Mouse (Mus musculus) ES-E14 (cell line): ENCODE measurements around the gene Hist1h3e. TPM values are rescaled to one million over a fixed set of nuclear protein-coding genes. Genes with fewer than 3 reads are reported as not detected.

ENCODE experiments used
- DNase-seq: peaks from one replicate; pipeline ENCODE4 v3.0.0-alpha.2; 2013; ENCODE audit warnings: low read depth, low spot score
- H3K27ac ChIP-seq: 2 replicates; pipeline ENCODE4 v1.5.1; 2012; ENCODE audit warnings: low read depth, mild to moderate bottlenecking, low read length, moderate library complexity, mixed read lengths; ENCODE audit not compliant: poor library complexity, insufficient read depth, severe bottlenecking
- H3K36me3 ChIP-seq: 2 replicates; pipeline ENCODE4 v1.6.1; 2012; ENCODE audit warnings: mild to moderate bottlenecking, low read length, moderate library complexity, mixed read lengths; ENCODE audit not compliant: control insufficient read depth, poor library complexity, insufficient read depth, severe bottlenecking
- H3K4me1 ChIP-seq, 2 experiments: fragments of 150-350 bp in 1 of 2; sonication (generic) in 1 of 2; 2 replicates each; pipeline ENCODE4 v1.6.1; 2012; ENCODE audit warnings: low read length in 2 of 2, mild to moderate bottlenecking in 1 of 2, mixed read lengths in 1 of 2; ENCODE audit not compliant: control insufficient read depth in 2 of 2, insufficient read depth in 2 of 2, poor library complexity in 1 of 2
- H3K4me3 ChIP-seq, 2 experiments: fragments of 150-350 bp in 1 of 2; sonication (generic) in 1 of 2; 2 replicates each; pipeline ENCODE4 v1.5.1; 2012; ENCODE audit warnings: low read length in 2 of 2, low read depth in 1 of 2, mild to moderate bottlenecking in 1 of 2, mixed read lengths in 1 of 2; ENCODE audit not compliant: insufficient read depth in 1 of 2, poor library complexity in 1 of 2, severe bottlenecking in 1 of 2
- H3K9ac ChIP-seq: 2 replicates; pipeline ENCODE4 v1.6.1; 2012; ENCODE audit warnings: low read depth, mild to moderate bottlenecking, low read length, mixed read lengths; ENCODE audit not compliant: poor library complexity, insufficient read depth, severe bottlenecking
- H3K9me3 ChIP-seq: fragments of 150-350 bp; sonication (generic); 2 replicates; pipeline ENCODE4 v1.6.1; 2012; ENCODE audit warnings: low read depth, mild to moderate bottlenecking, low read length; ENCODE audit not compliant: control insufficient read depth, insufficient read depth
- CHD2 ChIP-seq: IDR thresholded peaks from 2 replicates; pipeline ENCODE4 v1.6.1; 2014; ENCODE audit warnings: mild to moderate bottlenecking, low read depth, low read length, inconsistent platforms
- HCFC1 ChIP-seq: IDR thresholded peaks from 2 replicates; pipeline ENCODE4 v1.6.1; 2012; ENCODE audit warnings: low read length, inconsistent platforms, borderline replicate concordance; ENCODE audit not compliant: insufficient read depth
- MAFK ChIP-seq: IDR thresholded peaks from 2 replicates; pipeline ENCODE4 v1.6.1; 2014; ENCODE audit warnings: mild to moderate bottlenecking, low read depth, low read length, inconsistent platforms; ENCODE audit not compliant: insufficient read depth
- ZC3H11A ChIP-seq: IDR thresholded peaks from 2 replicates; pipeline ENCODE4 v1.6.1; 2012; ENCODE audit warnings: low read depth, mild to moderate bottlenecking, inconsistent platforms, low read length, borderline replicate concordance
- ZNF384 ChIP-seq: IDR thresholded peaks from 2 replicates; pipeline ENCODE4 v1.6.1; 2012; ENCODE audit warnings: low read depth, low read length, inconsistent platforms
- in situ Hi-C, 2 experiments: fragments of 600-800 bp; cut with MboI; formaldehyde crosslinking; loops; one replicate each; pipeline ENCODE4 v1.15.1; 2025; ENCODE audit warnings: low sequenced_read_pairs in 2 of 2, inconsistent platforms in 1 of 2; ENCODE audit not compliant: unreplicated experiment in 2 of 2
- total RNA-seq: library from RNA; depleted of rRNA; stranded (reverse); fragments of 300-350 nt; gene quantifications from 2 replicates; pipeline ENCODE4 v1.2.3, GENCODE M21; 2012

Hist1h3e gene
- total RNA-seq, 1 experiment, result 864 TPM

DNA sequence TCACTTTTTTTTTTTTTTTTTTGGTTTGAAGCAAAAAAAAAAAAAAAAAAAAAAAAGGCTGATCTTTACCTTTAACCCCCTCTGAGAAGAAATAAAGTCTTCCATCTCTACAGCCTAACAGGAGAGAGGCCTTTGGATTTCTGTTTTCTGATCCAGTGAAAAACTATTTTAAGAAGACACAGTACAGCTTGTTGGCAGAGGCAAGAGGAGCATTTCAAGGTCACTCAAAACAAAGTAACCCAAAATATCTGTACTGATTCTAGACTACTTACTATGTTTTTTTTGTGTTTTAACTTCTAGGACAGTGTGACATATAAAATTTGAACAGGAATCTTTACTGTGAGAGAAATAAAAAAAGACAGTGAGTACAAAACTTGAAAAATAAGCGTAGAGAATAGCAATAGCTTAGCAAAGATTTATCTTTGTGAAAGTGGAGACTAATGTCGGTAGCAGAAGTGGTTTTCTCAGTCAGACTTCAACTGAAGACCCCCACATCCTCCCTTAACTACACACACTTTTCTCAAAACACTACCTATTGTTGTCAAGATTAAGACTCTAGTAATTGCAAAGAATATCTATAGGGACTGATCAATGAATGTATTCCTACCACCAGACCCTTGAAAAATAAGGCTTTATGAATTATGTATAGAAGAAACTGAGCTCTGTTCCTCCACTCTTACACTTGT lies 32.5 kb downstream of the Hist1h3e start:
- no peaks in the 10 kb centered on the region for H3K36me3 ChIP-seq

DNA sequence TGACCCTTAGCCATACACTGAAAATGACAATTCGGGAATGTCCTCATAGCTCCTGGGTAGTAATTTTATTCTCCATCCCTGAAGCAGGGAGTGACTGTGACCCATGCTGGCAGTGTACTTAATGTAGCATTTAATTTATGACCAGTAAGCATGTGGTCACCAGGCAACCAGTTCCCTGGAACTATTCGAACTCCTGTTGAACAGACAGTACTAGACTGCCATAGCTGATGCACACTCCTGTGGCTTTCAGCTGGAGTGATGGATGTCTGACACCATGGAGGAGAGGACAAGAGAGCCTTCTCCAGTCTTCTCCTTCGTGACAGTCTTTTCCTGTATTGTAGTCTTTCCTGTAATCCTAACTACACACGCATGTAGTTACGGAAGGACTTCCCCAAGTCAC lies 33.2 kb downstream of the Hist1h3e start:
- Histone ChIP-seq H3K27ac (no peak overlapping the region), H3K9ac (no peak overlapping the region), H3K9me3 (no peaks in the 10 kb centered on the region), H3K4me1 (peaks cover 0 to 2% of the 10 kb centered on the region in 2 experiments; a peak in 1 of 4 replicates), H3K36me3 (no peaks in the 10 kb centered on the region), H3K4me3 (no peak overlapping the region)
- DNase-seq, result no peak
- TF ChIP-seq CHD2 (no peak), MAFK (no peak), ZNF384 (no peak), HCFC1 (no peak), ZC3H11A (no peak)
- in situ Hi-C loops, result loop anchor here (10.0 to 25.0 kb wide), 2 partner anchors 1492 to 1604 kb away; partner anchors contain the start of genes Hist1h2ag (in 1 of the 2), Hist1h2ah (in 1 of the 2), Hist1h2bj (in 1 of the 2) and Hist1h2bk (in 1 of the 2)

More for the DNA sequence above, 32.5 kb downstream of the Hist1h3e start:
- Histone ChIP-seq H3K4me1 (peaks cover 0 to 2% of the 10 kb centered on the region in 2 experiments; a peak in 1 of 4 replicates), H3K27ac (no peak overlapping the region), H3K9ac (no peak overlapping the region), H3K9me3 (no peaks in the 10 kb centered on the region), H3K4me3 (peak overlapping the region; percentile 25 to 61; a peak in 2 of 4 replicates)
- no peak for DNase-seq
- TF ChIP-seq ZNF384 (no peak; the same call in 1 of the 2 replicates), HCFC1 (no peak), MAFK (no peak), ZC3H11A (no peak)
- in situ Hi-C loops, result loop anchor here (10.0 to 25.0 kb wide), 2 partner anchors 1492 to 1605 kb away; partner anchors contain the start of genes Hist1h2ag (in 1 of the 2), Hist1h2ah (in 1 of the 2), Hist1h2bj (in 1 of the 2) and Hist1h2bk (in 1 of the 2)

DNA sequence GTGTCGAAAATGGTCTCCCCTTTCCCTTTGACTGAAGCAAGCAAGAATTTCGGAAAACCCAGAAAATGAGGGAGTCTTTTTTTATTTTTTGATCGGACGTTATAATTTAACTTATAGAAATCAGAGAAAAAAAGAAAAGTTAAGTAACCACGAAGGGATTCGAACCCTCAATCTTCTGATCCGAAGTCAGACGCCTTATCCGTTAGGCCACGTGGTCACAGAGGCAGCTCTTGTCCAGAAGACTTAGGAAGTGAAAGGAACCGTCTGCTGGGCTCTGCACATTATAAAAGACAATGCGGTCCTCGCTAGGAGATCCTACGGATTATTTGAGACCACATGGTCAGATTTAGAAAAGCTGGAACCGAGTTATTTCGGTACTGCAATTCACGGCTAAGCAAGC lies 35.9 kb downstream of the Hist1h3e start:
- H3K27ac ChIP-seq, result no peak overlapping the region
- H3K4me1 ChIP-seq, result no peaks in the 10 kb centered on the region; a peak in 1 of 4 replicates
- no peak for DNase-seq
- in situ Hi-C loops, result loop anchor here (10.0 to 25.0 kb wide), 2 partner anchors 1489 to 1602 kb away; partner anchors contain the start of genes Hist1h2ag (in 1 of the 2), Hist1h2ah (in 1 of the 2), Hist1h2bj (in 1 of the 2) and Hist1h2bk (in 1 of the 2)
- H3K9me3 ChIP-seq, result no peaks in the 10 kb centered on the region
- TF ChIP-seq CHD2 (no peak), HCFC1 (no peak), ZNF384 (0 out of 2 replicates have a peak, but pooled peaks have one; percentile 54), ZC3H11A (no peak), MAFK (peak; percentile 84)
- H3K9ac ChIP-seq, result peak overlapping the region; percentile 64; the same call in 1 of the 2 replicates
- no peaks in the 10 kb centered on the region for H3K36me3 ChIP-seq
- H3K4me3 ChIP-seq, result peak overlapping the region; percentile 60 to 64

DNA sequence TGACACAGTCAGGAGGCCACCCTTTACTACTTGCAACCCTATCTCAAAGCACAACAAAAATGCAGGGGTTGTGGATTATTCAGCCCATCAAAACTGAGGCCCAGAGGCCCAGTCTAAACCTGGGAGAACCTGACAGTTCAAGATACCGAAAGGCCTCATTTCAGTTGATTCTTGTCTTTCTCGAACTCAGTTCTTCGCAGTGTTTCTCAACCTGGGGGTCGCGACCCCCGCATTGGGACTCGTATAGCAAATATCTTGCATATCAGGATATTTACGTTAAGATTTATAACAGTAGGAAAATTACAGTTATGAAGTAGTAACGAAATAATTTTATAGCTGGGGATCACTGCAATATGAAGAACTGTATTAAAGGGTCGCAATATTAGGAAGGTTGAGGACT lies 36.3 kb downstream of the Hist1h3e start:
- peak; percentile 97 for TF ChIP-seq CHD2
- TF ChIP-seq ZNF384, result no peak
- no peak overlapping the region for H3K9ac ChIP-seq
- H3K4me1 ChIP-seq, result no peaks in the 10 kb centered on the region; a peak in 1 of 4 replicates
- no peak overlapping the region for H3K27ac ChIP-seq
- no peaks in the 10 kb centered on the region for H3K9me3 ChIP-seq
- H3K4me3 ChIP-seq, result peak overlapping the region; percentile 53 to 60
- no peaks in the 10 kb centered on the region for H3K36me3 ChIP-seq
- in situ Hi-C loops, result loop anchor here (10.0 to 25.0 kb wide), 2 partner anchors 1489 to 1601 kb away; partner anchors contain the start of genes Hist1h2ag (in 1 of the 2), Hist1h2ah (in 1 of the 2), Hist1h2bj (in 1 of the 2) and Hist1h2bk (in 1 of the 2)
- DNase-seq, result no peak
